Mouse (Mus musculus): ENCODE measurements around the gene Rps10. TPM values are rescaled to one million over a fixed set of nuclear protein-coding genes. Genes with fewer than 3 reads are reported as not detected.

Rps10 gene
- polyA plus RNA-seq, 1 experiment: 3,855 TPM

DNA sequence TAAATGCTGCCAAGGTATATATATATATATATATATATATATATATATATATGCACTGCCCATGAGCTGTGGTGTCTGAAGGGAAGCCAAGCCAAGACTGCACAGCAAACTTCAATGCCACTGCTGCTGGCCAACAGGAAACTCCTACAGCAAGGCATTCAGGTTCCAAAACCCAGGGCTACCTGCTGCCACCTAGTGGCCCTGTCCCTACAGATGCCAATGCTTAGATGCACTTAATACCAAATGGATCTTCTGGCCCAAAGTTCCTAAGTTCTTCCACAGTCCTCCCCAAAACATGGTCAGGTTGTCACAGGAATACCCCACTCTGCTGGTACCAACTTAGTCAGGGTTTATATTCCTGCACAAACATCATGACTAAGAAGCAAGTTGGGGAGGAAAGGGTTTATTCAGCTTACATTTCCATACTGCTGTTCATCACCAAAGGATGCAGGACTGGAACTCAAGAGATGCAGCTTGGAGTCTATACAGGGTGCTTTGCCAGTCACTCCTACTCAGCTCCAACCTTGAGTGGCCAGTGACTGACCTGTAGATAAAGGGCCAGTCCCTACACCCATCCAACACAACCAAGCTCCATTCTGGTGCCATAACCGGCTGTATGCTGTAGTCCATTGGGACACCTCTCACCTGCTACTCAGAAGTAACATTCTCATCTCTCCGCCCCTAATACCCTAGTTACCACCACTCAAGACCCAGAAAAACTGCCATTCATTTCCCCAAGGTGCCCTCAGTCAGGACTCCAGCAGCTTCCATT lies 7.0 kb downstream of the Rps10 start:
- H3K36me3 ChIP-seq (replicated peaks; ENCODE audit: low read length): peaks cover 58% of the 10 kb centered on the region
- TF ChIP-seq FLI1 (IDR thresholded peaks at IDR 0.05; ENCODE audit: low read length) (no peak), GATA1 (IDR thresholded peaks at IDR 0.05; ENCODE audit: borderline replicate concordance, low read length) (no peak)
- peaks cover 85% of the 10 kb centered on the region for H3K4me1 ChIP-seq

DNA sequence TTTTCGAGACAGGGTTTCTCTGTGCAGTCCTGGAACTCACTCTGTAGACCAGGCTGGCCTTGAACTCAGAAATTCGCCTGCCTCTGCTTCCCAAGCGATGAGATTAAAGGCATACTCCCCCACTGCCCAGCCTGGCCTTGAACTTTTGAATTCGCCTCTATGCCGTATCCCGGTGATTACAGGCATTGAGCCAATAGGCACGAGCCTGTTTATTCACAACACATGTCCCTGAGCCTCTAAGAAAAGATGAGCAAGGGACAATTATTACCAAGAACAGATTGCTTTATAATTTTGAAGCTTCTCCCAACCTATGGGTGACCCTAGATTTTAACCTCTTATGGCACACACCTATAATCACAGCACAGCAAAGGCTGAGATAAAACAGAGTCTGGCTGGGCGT lies 8.1 kb downstream of the Rps10 start:
- TF ChIP-seq FLI1 (IDR thresholded peaks at IDR 0.05; ENCODE audit: low read length): no peak
- no peak for TF ChIP-seq GATA1 (IDR thresholded peaks at IDR 0.05; ENCODE audit: borderline replicate concordance, low read length)
- Histone ChIP-seq H3K36me3 (replicated peaks; ENCODE audit: low read length) (peaks cover 47% of the 10 kb centered on the region), H3K4me3 (replicated peaks) (no peak overlapping the region), H3K9me3 (no peaks in the 10 kb centered on the region), H3K4me1 (peaks cover 82% of the 10 kb centered on the region), H3K27me3 (replicated peaks) (no peaks in the 10 kb centered on the region)

More for the DNA sequence above, 7.0 kb downstream of the Rps10 start:
- Histone ChIP-seq H3K4me3 (replicated peaks) (no peak overlapping the region), H3K27me3 (replicated peaks) (no peaks in the 10 kb centered on the region), H3K9me3 (no peaks in the 10 kb centered on the region)

DNA sequence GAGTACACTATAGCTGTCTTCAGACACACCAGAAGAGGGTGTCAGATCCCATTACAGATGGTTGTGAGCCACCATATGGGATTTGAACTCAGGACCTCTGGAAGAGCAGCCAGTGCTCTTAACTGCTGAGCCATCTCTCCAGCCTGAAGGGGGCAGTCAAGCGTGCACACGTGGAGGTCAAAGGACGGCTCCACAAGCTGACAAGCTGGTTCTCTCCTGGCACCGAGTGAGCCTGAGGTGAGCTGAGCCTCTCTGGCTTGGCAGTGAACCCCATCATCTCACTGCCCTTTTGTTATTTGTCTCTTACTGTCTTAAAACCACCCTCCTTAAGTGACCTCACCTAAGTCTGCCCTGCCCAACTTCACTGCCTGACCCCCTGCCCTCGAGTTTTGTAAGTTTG lies 9.0 kb downstream of the Rps10 start:
- H3K9me3 ChIP-seq: no peaks in the 10 kb centered on the region
- peaks cover 73% of the 10 kb centered on the region for H3K4me1 ChIP-seq
- H3K36me3 ChIP-seq (replicated peaks; ENCODE audit: low read length): peaks cover 38% of the 10 kb centered on the region
- no peaks in the 10 kb centered on the region for H3K27me3 ChIP-seq (replicated peaks)
- TF ChIP-seq GATA1 (IDR thresholded peaks at IDR 0.05; ENCODE audit: borderline replicate concordance, low read length) (no peak), FLI1 (IDR thresholded peaks at IDR 0.05; ENCODE audit: low read length) (no peak)
- no peak overlapping the region for H3K4me3 ChIP-seq (replicated peaks)

DNA sequence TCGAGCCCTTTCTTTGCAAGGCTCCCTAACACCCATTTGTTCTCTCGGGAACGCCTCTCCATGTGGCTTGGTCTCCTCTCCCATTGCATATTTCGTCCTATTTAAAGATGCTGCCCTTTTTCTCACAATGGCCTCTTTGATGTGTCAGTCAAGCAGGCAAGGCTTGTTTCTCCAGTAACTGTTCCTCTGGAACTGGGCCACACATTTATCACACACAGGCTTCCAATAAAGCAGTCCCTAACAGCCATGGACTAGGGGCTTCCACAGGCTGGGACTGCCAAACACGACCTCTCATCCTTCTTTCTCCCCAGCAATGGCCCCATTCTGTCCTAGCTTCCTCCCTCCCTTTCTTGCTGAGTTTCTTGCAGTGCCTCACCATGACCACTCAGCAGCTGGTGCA lies 9.8 kb downstream of the Rps10 start:
- Histone ChIP-seq H3K36me3 (replicated peaks; ENCODE audit: low read length) (peaks cover 30% of the 10 kb centered on the region), H3K9me3 (no peaks in the 10 kb centered on the region), H3K27me3 (replicated peaks) (no peaks in the 10 kb centered on the region), H3K4me3 (replicated peaks) (peak overlapping the region; percentile 59), H3K4me1 (peaks cover 66% of the 10 kb centered on the region)
- TF ChIP-seq FLI1 (IDR thresholded peaks at IDR 0.05; ENCODE audit: low read length): no peak
- no peak for TF ChIP-seq GATA1 (IDR thresholded peaks at IDR 0.05; ENCODE audit: borderline replicate concordance, low read length)

DNA sequence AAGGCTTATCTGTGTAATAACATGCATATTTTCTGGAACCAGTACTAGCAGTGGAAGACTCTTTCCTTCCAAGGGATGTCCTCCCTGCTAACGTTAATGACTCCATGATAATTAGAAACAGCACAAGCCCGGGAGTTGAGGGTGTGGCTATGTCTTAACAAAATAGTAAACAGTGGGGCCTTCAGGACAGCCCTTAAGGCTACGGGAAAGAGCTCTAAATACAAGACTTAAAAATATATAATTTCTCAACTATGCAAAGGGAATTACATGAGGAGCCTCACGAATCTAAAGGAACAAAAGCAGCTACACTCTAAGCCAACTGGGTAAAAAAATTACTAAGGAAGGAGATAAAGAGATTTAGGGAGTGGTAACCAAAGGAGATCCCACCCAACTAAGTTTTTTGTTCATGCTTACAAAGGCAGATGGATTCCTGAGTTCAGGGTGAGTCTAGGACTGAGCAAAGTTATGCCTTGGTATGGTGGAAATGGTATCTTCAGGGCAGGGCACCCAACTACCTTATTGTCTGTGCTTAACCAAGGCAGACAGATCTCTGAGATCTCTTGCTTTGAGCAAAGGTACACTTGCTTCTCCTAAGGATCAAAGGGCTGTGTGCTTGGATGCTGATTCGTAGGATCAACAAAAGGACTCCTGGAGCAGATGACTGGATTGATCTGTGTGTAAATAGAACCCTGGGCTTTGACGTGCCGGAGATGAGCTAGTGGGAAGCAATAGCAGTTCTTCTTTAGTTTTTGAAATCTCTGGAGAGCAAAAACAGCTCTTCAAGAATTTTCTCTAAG lies 10.8 kb downstream of the Rps10 start:
- Histone ChIP-seq H3K4me1 (peaks cover 64% of the 10 kb centered on the region), H3K27me3 (replicated peaks) (no peaks in the 10 kb centered on the region), H3K4me3 (replicated peaks) (no peak overlapping the region), H3K36me3 (replicated peaks; ENCODE audit: low read length) (peaks cover 27% of the 10 kb centered on the region), H3K9me3 (no peaks in the 10 kb centered on the region)
- TF ChIP-seq GATA1 (IDR thresholded peaks at IDR 0.05; ENCODE audit: borderline replicate concordance, low read length) (no peak), FLI1 (IDR thresholded peaks at IDR 0.05; ENCODE audit: low read length) (no peak)

DNA sequence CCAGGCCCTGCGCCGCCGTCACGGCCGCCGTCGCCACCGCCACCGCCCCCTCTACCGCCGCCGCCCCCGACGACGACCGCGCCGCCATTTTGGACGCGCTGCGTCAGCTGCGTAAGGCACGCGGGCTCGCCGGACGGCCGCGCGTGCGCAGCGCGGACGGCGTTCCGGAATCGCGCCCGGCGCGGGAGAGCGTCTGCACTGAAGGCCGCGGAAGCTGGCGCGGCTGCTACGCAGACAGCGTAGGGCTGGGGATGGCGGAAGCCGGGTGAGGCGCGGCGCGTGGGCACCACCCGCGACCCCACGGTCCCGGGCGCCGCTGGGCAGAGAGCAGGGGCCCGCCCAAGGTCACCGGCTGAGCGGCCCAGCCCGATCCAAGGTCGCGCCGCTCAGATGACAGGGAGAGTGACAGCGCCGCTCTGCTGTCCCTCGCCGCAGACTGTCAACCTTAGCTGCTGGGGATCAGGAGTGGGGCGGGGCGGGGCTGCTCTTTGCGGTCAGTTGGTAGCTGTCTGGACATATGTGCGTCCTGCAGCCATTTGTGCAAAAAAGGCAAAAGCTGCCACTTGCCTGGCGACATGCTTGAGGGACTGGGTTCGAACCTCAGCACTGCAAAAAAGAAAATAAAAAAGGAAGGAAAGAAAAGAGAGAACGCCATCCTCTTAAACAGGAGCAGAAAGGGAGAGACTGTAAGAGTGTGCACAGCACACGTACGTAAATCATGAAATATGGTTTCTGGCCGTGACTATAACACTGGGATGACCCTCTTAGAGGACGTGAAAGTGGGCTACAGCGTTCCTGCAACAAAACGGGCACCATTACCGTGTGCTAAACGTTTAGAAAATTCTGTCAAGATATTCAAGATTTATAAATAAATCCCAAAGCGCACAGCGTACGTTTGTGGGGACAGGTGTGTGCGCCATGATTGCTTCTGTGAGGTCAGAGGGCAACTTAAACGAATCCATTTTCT lies 12.8 kb downstream of the Rps10 start, which contains the start of gene Nudt3:
Nudt3 (minus strand) TSS at position 136 of the 967 bp plus-strand sequence.
- Histone ChIP-seq H3K36me3 (replicated peaks; ENCODE audit: low read length) (peaks cover 29% of the 10 kb centered on the region), H3K4me1 (peaks cover 66% of the 10 kb centered on the region), H3K9me3 (no peaks in the 10 kb centered on the region), H3K4me3 (replicated peaks) (peak within 1 kb of the TSS; percentile 98), H3K27me3 (replicated peaks) (no peaks in the 10 kb centered on the region)
- no peak for TF ChIP-seq GATA1 (IDR thresholded peaks at IDR 0.05; ENCODE audit: borderline replicate concordance, low read length)
- no peak for TF ChIP-seq FLI1 (IDR thresholded peaks at IDR 0.05; ENCODE audit: low read length)

DNA sequence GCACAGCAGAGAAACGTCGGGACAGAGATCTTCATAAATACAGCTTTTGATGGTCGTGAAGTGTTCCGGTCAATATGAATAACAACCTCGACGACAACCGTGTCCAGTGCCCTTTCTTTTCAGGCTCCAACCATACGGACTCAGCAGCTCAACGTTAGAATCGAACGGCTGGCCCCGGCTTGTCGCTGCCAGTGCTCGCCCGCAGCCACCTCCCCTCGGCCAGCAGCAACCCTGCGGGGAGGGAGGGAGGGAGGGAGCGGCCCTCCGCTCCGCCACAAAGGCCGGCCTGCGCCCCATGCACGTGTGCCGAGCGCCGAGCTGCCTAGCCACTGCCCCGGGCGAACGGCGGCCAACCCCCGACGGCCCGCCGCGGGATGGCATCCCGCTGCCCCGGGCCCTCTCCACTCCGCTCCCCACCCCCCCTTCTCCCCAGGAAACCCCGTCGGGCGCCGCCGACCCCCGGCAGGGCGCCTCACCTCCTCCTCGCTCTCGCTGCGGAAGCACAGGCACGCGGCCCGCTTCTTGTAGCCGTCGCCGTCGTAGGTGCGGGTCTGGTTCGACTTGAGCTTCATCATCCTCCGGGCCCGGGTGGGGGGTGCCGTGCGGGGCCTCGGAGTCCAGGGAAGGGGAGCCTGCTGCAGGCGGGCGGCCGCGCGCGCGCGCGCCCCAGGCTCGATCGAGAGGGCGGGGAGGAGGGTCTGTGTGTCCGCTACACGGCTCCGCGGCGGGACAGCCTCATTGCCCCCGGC lies 13.7 kb downstream of the Rps10 start:
- H3K4me1 ChIP-seq: peaks cover 74% of the 10 kb centered on the region
- TF ChIP-seq FLI1 (IDR thresholded peaks at IDR 0.05; ENCODE audit: low read length): no peak
- TF ChIP-seq GATA1 (IDR thresholded peaks at IDR 0.05; ENCODE audit: borderline replicate concordance, low read length): no peak
- H3K36me3 ChIP-seq (replicated peaks; ENCODE audit: low read length): peaks cover 33% of the 10 kb centered on the region
- H3K9me3 ChIP-seq: no peaks in the 10 kb centered on the region
- H3K27me3 ChIP-seq (replicated peaks): no peaks in the 10 kb centered on the region
- H3K4me3 ChIP-seq (replicated peaks): peak overlapping the region; percentile 98

DNA sequence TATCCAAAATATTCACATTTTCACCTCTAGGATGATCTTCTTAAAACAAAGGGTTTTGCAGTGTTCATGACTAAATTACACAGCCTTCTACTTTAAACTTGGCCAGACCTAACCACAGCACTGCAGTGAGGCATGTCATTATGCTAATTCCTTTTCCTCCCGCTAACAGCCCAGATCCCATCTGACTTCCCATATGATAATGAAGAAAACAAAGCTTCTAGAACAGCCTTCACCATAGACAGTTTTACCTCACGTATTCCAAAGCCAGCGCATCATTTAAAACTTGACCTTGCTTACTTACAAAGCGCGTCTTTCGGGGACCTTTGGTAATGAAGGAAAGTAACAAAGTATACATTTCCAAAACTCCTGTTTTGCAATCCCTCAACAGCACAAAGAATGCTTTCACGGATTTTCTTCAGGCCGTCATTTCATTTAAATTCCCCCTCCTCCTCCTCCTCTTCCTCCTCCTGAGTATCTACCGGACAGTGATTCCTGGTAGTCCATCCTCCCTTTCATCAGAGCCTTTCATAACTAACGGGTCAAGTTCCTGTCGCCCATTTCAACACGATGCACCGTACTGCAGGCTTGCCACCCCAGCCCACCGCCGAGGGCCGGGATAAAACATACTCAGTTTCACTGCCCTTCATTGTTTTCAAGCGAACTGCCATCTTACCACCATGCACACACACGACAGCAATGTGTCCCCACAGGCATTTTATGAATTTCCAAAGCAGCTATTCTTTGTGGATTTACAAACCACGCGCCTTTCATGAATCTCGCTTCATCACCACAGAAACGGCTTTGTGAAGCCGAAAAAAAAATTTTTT lies 14.6 kb downstream of the Rps10 start:
- Histone ChIP-seq H3K9me3 (no peaks in the 10 kb centered on the region), H3K4me3 (replicated peaks) (peak overlapping the region; percentile 98), H3K27me3 (replicated peaks) (no peaks in the 10 kb centered on the region), H3K4me1 (peaks cover 76% of the 10 kb centered on the region), H3K36me3 (replicated peaks; ENCODE audit: low read length) (peaks cover 38% of the 10 kb centered on the region)
- TF ChIP-seq FLI1 (IDR thresholded peaks at IDR 0.05; ENCODE audit: low read length) (no peak), GATA1 (IDR thresholded peaks at IDR 0.05; ENCODE audit: borderline replicate concordance, low read length) (no peak)

Data from megakaryocyte, embryonic 14.5 days (primary cell).